Mouse (Mus musculus) kidney, adult 11 months (tissue): ENCODE data around the gene Prl7a2.

Experiments
- DNase-seq: peaks from one replicate; pipeline ENCODE4 v3.0.0; 2022

Gene Prl7a2

GRCm38 (mm10) chr13:27667936-27668335 is at the start of gene Prl7a2:
TSS of gene Prl7a2 (minus strand) at chr13:27668036.
- DNase-seq: no peak

- DNase-seq: no peak
These were observed 48.8 kb upstream of the Prl7a2 start, which contains the start of gene Prl7d1 for GRCm38 (mm10) chr13:27716636-27717035. TSS of gene Prl7d1 (minus strand) at chr13:27716736.

GRCm38 (mm10) chr13:27706521-27706920 is 38.7 kb upstream of the Prl7a2 start:
- DNase-seq: no peak

GRCm38 (mm10) chr13:27660747-27661146 is 7.1 kb downstream of the Prl7a2 start:
- no peak for DNase-seq

- DNase-seq: no peak
These were observed 25.4 kb downstream of the Prl7a2 start, which contains the start of gene Prl7a1 for GRCm38 (mm10) chr13:27642393-27642792. TSS of gene Prl7a1 (minus strand) at chr13:27642493.

GRCm38 (mm10) chr13:27610482-27610881 is 57.4 kb downstream of the Prl7a2 start, which contains the start of gene Prl7b1:
TSS of gene Prl7b1 (minus strand) at chr13:27610582.
- DNase-seq: no peak
